Mouse (Mus musculus) erythroblast, embryonic 14.5 days (primary cell): ENCODE results near the gene 1700010I14Rik.

Experiments
- GATA1 ChIP-seq: IDR thresholded peaks from 2 replicates; pipeline ENCODE4 v1.6.1; 2012; ENCODE audit warnings: low read length, inconsistent platforms, mixed read lengths
- TAL1 ChIP-seq: IDR thresholded peaks from 3 replicates; pipeline ENCODE4 v1.6.1; 2012; ENCODE audit warnings: low read length, inconsistent platforms, mixed read lengths

DNA sequence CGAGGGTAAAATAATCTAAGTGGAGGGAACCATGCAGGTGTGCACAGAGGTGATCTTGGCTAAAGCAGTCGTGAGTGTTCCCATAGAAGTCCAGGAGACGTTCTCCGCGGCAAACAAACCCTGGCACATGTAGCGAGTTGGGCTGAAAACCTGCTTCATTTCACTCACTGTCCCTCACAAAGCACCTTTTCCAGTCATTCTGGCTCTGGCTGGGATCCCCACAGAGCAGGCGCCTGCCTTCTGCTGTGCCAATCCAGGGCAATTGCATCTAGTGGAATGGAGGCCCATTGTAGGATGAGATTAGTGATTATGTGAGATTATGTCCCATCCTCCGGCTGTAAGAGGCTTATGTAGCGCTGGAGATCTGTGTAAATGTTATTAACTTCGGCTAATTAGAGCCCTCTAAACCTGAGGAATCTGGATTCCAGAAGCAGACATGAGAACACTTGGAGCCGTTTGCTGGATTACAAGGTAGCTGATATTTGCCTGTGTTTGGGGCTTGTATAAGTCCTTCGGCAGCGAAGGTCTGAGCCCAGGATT lies 64.4 kb downstream of the 1700010I14Rik start:
- TF ChIP-seq GATA1, result no peak
- TF ChIP-seq TAL1, result no peak
